Mouse (Mus musculus) midbrain, postnatal 0 days (tissue): Measurements from ENCODE around the gene Gtf2a1. TPM values are rescaled to one million over a fixed set of nuclear protein-coding genes. Genes with fewer than 3 reads are reported as not detected.

ENCODE experiments used
- ATAC-seq: fragments of 200-750 bp; cut with Nextera tagmentation; 2 replicates; pipeline ENCODE4 v1.8.0; 2017; ENCODE audit warnings: moderate number of reproducible peaks, mild to moderate bottlenecking, moderate TSS enrichment, moderate library complexity; ENCODE audit not compliant: low FRiP score
- DNase-seq: peaks from one replicate; pipeline ENCODE4 v3.0.0-alpha.2; 2015; ENCODE audit warnings: low spot score
- H3K27ac ChIP-seq: fragments of 300-500 bp; sonication (generic); 2 replicates; pipeline ENCODE4 v1.5.1; 2014; ENCODE audit warnings: low read depth, mild to moderate bottlenecking, low read length, mixed read lengths
- H3K27me3 ChIP-seq: fragments of 300-500 bp; sonication (generic); 2 replicates; pipeline ENCODE4 v1.6.1; 2014; ENCODE audit warnings: low read length, control low read depth, mixed read lengths; ENCODE audit not compliant: insufficient read depth
- H3K36me3 ChIP-seq: fragments of 300-500 bp; sonication (generic); 2 replicates; pipeline ENCODE4 v1.6.1; 2014; ENCODE audit warnings: low read length, control low read depth, mixed read lengths; ENCODE audit not compliant: insufficient read depth
- H3K4me1 ChIP-seq: fragments of 300-500 bp; sonication (generic); 2 replicates; pipeline ENCODE4 v1.6.1; 2014; ENCODE audit warnings: mild to moderate bottlenecking, control low read depth, antibody characterized with exemption, low read length, mixed read lengths; ENCODE audit not compliant: insufficient read depth
- H3K4me2 ChIP-seq: fragments of 300-500 bp; sonication (generic); 2 replicates; pipeline ENCODE4 v1.6.1; 2014; ENCODE audit warnings: low read depth, mild to moderate bottlenecking, low read length, mixed read lengths; ENCODE audit not compliant: poor library complexity, severe bottlenecking
- H3K4me3 ChIP-seq: fragments of 300-500 bp; sonication (generic); 2 replicates; pipeline ENCODE4 v1.5.1; 2014; ENCODE audit warnings: low read depth, mild to moderate bottlenecking, low read length, moderate library complexity
- H3K9ac ChIP-seq: fragments of 300-500 bp; sonication (generic); replicated peaks from 2 replicates; pipeline ENCODE4 v1.6.1; 2014; ENCODE audit warnings: mild to moderate bottlenecking, low read length, moderate library complexity, mixed read lengths; ENCODE audit not compliant: poor library complexity, severe bottlenecking
- H3K9me3 ChIP-seq: fragments of 300-500 bp; sonication (generic); 2 replicates; pipeline ENCODE4 v1.6.1; 2016; ENCODE audit warnings: low read length, control low read depth
- CTCF ChIP-seq: IDR thresholded peaks from 2 replicates; pipeline ENCODE4 v1.5.1; 2016; ENCODE audit warnings: antibody characterized with exemption, mild to moderate bottlenecking
- WGBS: fragments of 180-500 bp; shearing (Covaris S2); extraction: QIAGEN DNeasy Blood & Tissue Kit; methylation state at CpG from one replicate; pipeline ENCODE4 v1.1.7; 2014; 5-methylcytosine and 5-hydroxymethylcytosine counted together
- polyA plus RNA-seq: library from polyadenylated mRNA; unstranded; fragments of >200 nt; fragmentation: Nextera tagmentation; extraction: Ambion mirVana; gene quantifications from 2 replicates; pipeline ENCODE4 v1.2.1, GENCODE M21; 2015
- total RNA-seq: library from RNA; depleted of rRNA; stranded (reverse); fragments of >200 nt; gene quantifications from 2 replicates; pipeline ENCODE4 v1.2.3, GENCODE M21; 2014

The Gtf2a1 gene
- total and polyA plus RNA-seq, 2 experiments from 2014 or later: 28.4 to 34.0 TPM

GRCm38 (mm10) chr12:91551773-91552526, 38.3 kb downstream of the Gtf2a1 start:
- no peaks in the 10 kb centered on the region for H3K36me3 ChIP-seq
- no peak overlapping the region for H3K27ac ChIP-seq
- no peaks in the 10 kb centered on the region for H3K9me3 ChIP-seq
- WGBS: 41% methylated on average over 19 of the region's 19 CpGs
- peak overlapping the region; percentile 12 for H3K4me2 ChIP-seq
- no peak overlapping the region for H3K9ac ChIP-seq
- TF ChIP-seq CTCF: no peak
- DNase-seq (peak; percentile 69), ATAC-seq (peak; percentile 71)
- H3K27me3 ChIP-seq: no peaks in the 10 kb centered on the region
- no peaks in the 10 kb centered on the region for H3K4me1 ChIP-seq
- no peak overlapping the region for H3K4me3 ChIP-seq

GRCm38 (mm10) chr12:91549471-91549870, 40.8 kb downstream of the Gtf2a1 start:
- no peaks in the 10 kb centered on the region for H3K9me3 ChIP-seq
- no peak overlapping the region for H3K9ac ChIP-seq
- no peak overlapping the region for H3K4me2 ChIP-seq
- 63% methylated on average over 9 of the region's 9 CpGs for WGBS
- no peaks in the 10 kb centered on the region for H3K27me3 ChIP-seq
- no peak for DNase-seq
- ATAC-seq: no peak
- H3K4me1 ChIP-seq: no peaks in the 10 kb centered on the region
- no peak overlapping the region for H3K4me3 ChIP-seq
- no peak for TF ChIP-seq CTCF
- H3K36me3 ChIP-seq: no peaks in the 10 kb centered on the region
- H3K27ac ChIP-seq: no peak overlapping the region

GRCm38 (mm10) chr12:91540202-91540601, 50.1 kb downstream of the Gtf2a1 start:
- no peak overlapping the region for H3K27ac ChIP-seq

GRCm38 (mm10) chr12:91534514-91534913, 55.8 kb downstream of the Gtf2a1 start:
- no peaks in the 10 kb centered on the region for H3K36me3 ChIP-seq
- no peak overlapping the region for H3K4me3 ChIP-seq
- H3K4me1 ChIP-seq: no peaks in the 10 kb centered on the region
- H3K9me3 ChIP-seq: no peaks in the 10 kb centered on the region
- no peak overlapping the region for H3K27ac ChIP-seq
- no peak overlapping the region for H3K4me2 ChIP-seq
- 85% methylated on average over 6 of the region's 6 CpGs for WGBS
- DNase-seq (no peak), ATAC-seq (no peak)
- no peak for TF ChIP-seq CTCF
- no peak overlapping the region for H3K9ac ChIP-seq
- no peaks in the 10 kb centered on the region for H3K27me3 ChIP-seq

More at GRCm38 (mm10) chr12:91540202-91540601, 50.1 kb downstream of the Gtf2a1 start:
- no peak overlapping the region for H3K9ac ChIP-seq
- H3K4me1 ChIP-seq: no peaks in the 10 kb centered on the region
- DNase-seq (no peak), ATAC-seq (no peak)
- H3K9me3 ChIP-seq: no peaks in the 10 kb centered on the region
- no peaks in the 10 kb centered on the region for H3K36me3 ChIP-seq
- H3K4me3 ChIP-seq: no peak overlapping the region
- 95% methylated on average over 7 of the region's 7 CpGs for WGBS
- no peaks in the 10 kb centered on the region for H3K27me3 ChIP-seq
- no peak for TF ChIP-seq CTCF
- no peak overlapping the region for H3K4me2 ChIP-seq

GRCm38 (mm10) chr12:91523626-91524025, 66.7 kb downstream of the Gtf2a1 start:
- no peak for TF ChIP-seq CTCF
- Histone ChIP-seq H3K9ac (no peak overlapping the region), H3K9me3 (no peaks in the 10 kb centered on the region), H3K27me3 (no peaks in the 10 kb centered on the region), H3K4me1 (no peaks in the 10 kb centered on the region), H3K36me3 (no peaks in the 10 kb centered on the region), H3K4me3 (no peak overlapping the region), H3K4me2 (no peak overlapping the region), H3K27ac (no peak overlapping the region)
- WGBS: 80% methylated on average over 3 of the region's 3 CpGs
- ATAC-seq (no peak), DNase-seq (no peak)

- H3K4me3 ChIP-seq: no peak overlapping the region
- no peak overlapping the region for H3K27ac ChIP-seq
- ATAC-seq: no peak
These were observed 72.5 kb downstream of the Gtf2a1 start for GRCm38 (mm10) chr12:91517808-91518207.

More at GRCm38 (mm10) chr12:91517808-91518207, 72.5 kb downstream of the Gtf2a1 start:
- Histone ChIP-seq H3K36me3 (no peaks in the 10 kb centered on the region), H3K27me3 (no peaks in the 10 kb centered on the region), H3K4me2 (no peak overlapping the region), H3K9me3 (no peaks in the 10 kb centered on the region), H3K9ac (no peak overlapping the region), H3K4me1 (no peaks in the 10 kb centered on the region)
- no peak for TF ChIP-seq CTCF
- WGBS: 77% methylated on average over 3 of the region's 3 CpGs
- peak; percentile 19 for DNase-seq
